Mouse (Mus musculus) MEL (cell line): ENCODE measurements around the gene Dclk1.

Experiments
- CHD1 ChIP-seq: IDR thresholded peaks from 2 replicates; pipeline ENCODE4 v1.6.1; 2012; ENCODE audit warnings: low read depth, mild to moderate bottlenecking, inconsistent platforms, low read length, improper control_type of control experiment
- CHD2 ChIP-seq: IDR thresholded peaks from 2 replicates; pipeline ENCODE4 v1.6.1; 2011; ENCODE audit warnings: low read length, improper control_type of control experiment
- CTCF ChIP-seq, 3 experiments: IDR thresholded peaks in 2 of 3; conservative IDR thresholded peaks in 1 of 3; 2 replicates each; pipeline ENCODE4 v1.5.1; 2011 to 2012; ENCODE audit warnings: low read length in 3 of 3, low read depth in 2 of 3, mild to moderate bottlenecking in 2 of 3, improper control_type of control experiment in 1 of 3, inconsistent platforms in 1 of 3, mixed read lengths in 1 of 3, moderate library complexity in 1 of 3; ENCODE audit not compliant: control insufficient read depth in 1 of 3, insufficient read depth in 1 of 3, poor library complexity in 1 of 3, severe bottlenecking in 1 of 3
- GATA1 ChIP-seq: IDR thresholded peaks from 2 replicates; pipeline ENCODE4 v1.6.1; 2011; ENCODE audit warnings: low read depth, low read length, improper control_type of control experiment
- HCFC1 ChIP-seq: IDR thresholded peaks from 2 replicates; pipeline ENCODE4 v1.6.1; 2012; ENCODE audit warnings: low read depth, mild to moderate bottlenecking, inconsistent platforms, low read length, improper control_type of control experiment, moderate library complexity
- MAFK ChIP-seq: IDR thresholded peaks from 2 replicates; pipeline ENCODE4 v1.6.1; 2011; ENCODE audit warnings: low read depth, mild to moderate bottlenecking, low read length, improper control_type of control experiment, borderline replicate concordance
- POLR2A ChIP-seq, 2 experiments: IDR thresholded peaks; 2 replicates each; pipeline ENCODE4 v1.6.1; 2011 to 2012; ENCODE audit warnings: low read length in 2 of 2, mild to moderate bottlenecking in 2 of 2, control low read depth in 1 of 2, improper control_type of control experiment in 1 of 2, low read depth in 1 of 2, moderate library complexity in 1 of 2; ENCODE audit not compliant: control insufficient read depth in 1 of 2, insufficient read depth in 1 of 2, poor library complexity in 1 of 2
- UBTF ChIP-seq: IDR thresholded peaks from 2 replicates; pipeline ENCODE4 v1.6.1; 2012; ENCODE audit warnings: low read depth, mild to moderate bottlenecking, inconsistent platforms, low read length, improper control_type of control experiment, moderate library complexity, borderline replicate concordance; ENCODE audit not compliant: insufficient read depth
- USF1 ChIP-seq: IDR thresholded peaks from 2 replicates; pipeline ENCODE4 v1.6.1; 2014; ENCODE audit warnings: low read depth, mild to moderate bottlenecking, inconsistent platforms, low read length, improper control_type of control experiment, moderate library complexity
- ZC3H11A ChIP-seq: IDR thresholded peaks from 2 replicates; pipeline ENCODE4 v1.6.1; 2012; ENCODE audit warnings: low read depth, mild to moderate bottlenecking, inconsistent platforms, low read length, improper control_type of control experiment
- ZKSCAN1 ChIP-seq: IDR thresholded peaks from 2 replicates; pipeline ENCODE4 v1.6.1; 2012; ENCODE audit warnings: low read depth, mild to moderate bottlenecking, inconsistent platforms, low read length, improper control_type of control experiment, moderate library complexity

- TF ChIP-seq CTCF (IDR thresholded peaks at IDR 0.05 in 2 of 3, conservative IDR thresholded peaks at IDR 0.05 in 1 of 3; ENCODE audit: control insufficient read depth in 1 of 3, insufficient read depth in 1 of 3, low read depth in 2 of 3, low read length in 3 of 3, poor library complexity in 1 of 3, severe bottlenecking in 1 of 3) (no peak), POLR2A (IDR thresholded peaks at IDR 0.05; ENCODE audit: control insufficient read depth in 1 of 2, insufficient read depth in 1 of 2, low read depth in 1 of 2, low read length in 2 of 2, poor library complexity in 1 of 2) (no peak), HCFC1 (no peak), ZC3H11A (no peak), GATA1 (no peak), CHD1 (no peak), USF1 (no peak), ZKSCAN1 (no peak), MAFK (no peak), CHD2 (no peak), UBTF (no peak)
Measured at GRCm38 (mm10) chr3:55521776-55522175, 279.6 kb downstream of the Dclk1 start.
